Mouse (Mus musculus): ENCODE data around the gene Ptar1.

Ptar1 gene

DNA sequence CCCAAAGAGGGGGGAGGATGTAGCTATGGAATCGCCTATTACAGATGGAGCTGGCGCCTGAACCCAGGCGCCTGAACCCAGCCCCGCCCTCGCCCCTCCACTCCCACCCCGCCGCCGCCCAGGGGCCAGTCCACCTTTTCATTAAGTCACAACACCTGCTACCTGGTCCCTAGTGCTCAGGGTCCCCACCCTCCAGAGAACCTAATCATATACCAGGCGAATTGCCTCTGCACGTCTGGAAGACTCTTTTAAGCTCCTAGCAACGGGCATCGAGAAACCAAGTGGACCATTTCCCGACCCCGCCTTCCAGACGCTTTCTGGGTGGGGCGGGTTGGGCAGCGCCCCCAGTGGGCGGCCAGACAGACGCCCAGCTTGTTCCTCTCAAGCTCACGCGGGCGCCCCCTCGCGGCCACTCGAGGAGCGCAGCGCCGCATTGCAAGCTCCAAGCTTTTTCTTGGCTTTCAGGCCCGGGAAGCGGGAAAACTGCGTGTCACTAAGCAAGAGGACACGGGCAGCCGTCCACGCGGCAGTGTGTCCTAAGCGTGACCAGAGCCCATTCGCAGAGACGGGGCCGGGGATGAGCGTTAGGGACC, 70.8 kb downstream of the Ptar1 start:
- DNase-seq (ENCODE audit: low spot score in 2 of 2): peak; percentile 83 to 93

- no peak for DNase-seq (ENCODE audit: low spot score in 2 of 2)
These were observed 71.5 kb downstream of the Ptar1 start, which contains the start of gene Apba1 for GRCm38 (mm10) chr19:23758554-23759321. Apba1 (plus strand) TSS chr19:23758887.

DNA sequence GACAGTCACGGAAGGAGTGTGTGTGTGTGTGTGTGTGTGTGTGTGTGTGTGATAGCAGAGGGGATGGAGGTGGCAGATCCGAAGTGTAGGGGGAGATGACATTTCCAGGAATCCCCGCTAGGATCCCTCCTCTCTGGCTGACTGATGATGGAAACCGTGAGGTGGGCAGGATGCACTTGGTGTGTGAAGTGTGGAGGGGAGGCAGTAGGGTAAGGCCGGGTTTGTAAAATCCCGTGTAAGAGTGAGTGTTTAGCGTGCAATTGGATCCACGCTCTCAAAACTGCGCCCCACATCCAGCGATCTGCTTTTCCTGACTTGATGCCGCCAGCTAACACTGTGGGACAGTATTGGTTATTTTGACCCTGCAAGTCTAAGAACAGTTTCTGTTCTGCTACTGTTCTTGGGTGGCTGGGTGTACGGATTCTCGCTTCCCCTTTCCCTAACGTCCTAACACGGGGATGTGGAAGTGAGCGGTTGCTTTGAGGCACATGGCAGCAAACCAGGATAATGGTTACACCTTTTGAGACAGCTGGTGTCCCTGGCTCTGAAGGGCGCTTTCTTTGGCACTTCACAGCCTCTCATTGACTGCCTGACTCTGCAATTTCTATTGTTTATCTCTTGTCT, 72.2 kb downstream of the Ptar1 start:
- DNase-seq (ENCODE audit: low spot score in 2 of 2): peak; percentile 28 to 49

GRCm38 (mm10) chr19:23763371-23763770, 76.1 kb downstream of the Ptar1 start:
- DNase-seq (ENCODE audit: low spot score in 2 of 2): no peak

DNA sequence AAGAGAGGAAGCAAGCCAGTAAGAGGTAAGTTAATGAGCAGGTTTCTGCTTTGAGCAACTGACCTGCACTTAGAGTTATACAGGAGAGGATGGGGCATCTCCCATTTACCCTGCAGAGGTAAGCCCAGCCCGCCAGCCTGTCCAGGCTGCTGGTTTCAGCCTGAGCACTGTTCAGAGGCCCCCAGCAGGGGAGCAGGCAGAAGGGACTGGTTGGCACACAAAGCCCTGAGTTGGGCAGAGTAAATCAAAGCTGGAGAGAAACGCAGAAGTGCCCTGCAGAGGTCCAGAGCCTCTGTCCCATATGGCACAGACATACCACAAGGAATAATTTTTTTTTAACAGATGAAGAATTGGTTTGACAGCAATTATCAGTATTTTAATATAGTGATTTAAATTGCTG, 76.8 kb downstream of the Ptar1 start:
- no peak for DNase-seq (ENCODE audit: low spot score in 2 of 2)

DNA sequence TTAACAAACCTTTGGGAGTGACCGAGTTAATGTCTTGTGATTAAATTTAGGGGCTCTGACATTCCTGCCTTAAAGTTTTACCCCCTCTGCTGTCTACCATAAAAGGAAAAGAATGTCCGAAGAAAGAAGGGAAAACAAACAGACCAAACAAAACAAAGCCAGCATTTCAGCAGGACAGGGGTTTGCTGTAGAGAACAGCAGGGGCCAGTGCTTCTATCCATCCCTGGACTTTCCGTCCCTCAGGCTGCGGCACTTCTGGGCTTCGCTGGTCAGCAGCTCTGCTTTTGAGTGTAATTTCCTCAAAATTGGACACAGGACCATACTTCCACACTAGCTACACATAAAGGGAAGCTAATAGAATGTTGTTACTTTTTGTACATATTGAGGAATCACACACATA, 81.6 kb downstream of the Ptar1 start:
- DNase-seq (ENCODE audit: low spot score in 2 of 2): no peak

DNA sequence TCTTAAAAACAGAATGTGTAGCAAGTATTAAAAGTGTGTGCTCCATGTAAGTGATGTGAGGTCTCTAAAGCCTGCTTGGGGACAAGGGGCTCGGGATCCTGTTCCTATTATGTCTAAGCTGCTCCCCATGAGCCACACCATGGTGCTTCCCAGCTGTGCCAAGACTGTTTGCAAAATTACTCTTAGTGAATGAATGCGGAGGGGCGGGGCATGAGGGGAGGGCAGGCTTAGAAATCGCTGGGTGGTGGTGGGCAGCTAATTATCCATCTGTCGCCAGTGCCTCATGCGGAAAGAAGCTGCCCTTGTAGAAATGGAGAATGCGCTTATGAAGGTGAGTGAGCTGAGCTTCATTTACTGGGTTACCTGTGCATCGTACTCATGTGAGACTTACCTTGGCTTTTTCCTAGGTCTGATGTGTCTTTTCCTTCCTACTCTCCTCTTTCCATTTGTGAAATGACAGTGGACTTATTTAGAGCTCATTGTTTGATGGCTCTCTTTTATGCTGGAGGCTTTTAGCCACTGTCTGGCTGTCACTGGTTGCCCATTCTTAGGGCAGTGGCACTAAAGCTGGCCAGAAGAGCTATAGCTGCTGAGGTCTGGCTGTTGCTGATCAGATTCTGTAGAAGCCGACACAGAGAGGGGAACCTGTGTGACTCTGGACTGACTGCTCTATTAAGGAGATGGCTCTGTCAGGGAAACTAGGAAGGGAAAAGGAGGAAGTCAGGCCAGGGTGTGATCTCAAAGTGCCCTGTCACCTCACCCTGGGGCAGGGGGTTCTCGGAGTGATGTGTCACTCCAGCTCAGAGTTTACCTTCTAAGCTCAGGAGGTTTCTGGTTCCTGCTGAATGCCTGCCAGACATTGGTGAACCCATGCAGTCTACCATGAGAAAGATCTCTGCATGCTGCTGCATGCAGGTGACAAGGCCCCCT, 83.5 kb downstream of the Ptar1 start:
- no peak for DNase-seq (ENCODE audit: low spot score in 2 of 2)

DNA sequence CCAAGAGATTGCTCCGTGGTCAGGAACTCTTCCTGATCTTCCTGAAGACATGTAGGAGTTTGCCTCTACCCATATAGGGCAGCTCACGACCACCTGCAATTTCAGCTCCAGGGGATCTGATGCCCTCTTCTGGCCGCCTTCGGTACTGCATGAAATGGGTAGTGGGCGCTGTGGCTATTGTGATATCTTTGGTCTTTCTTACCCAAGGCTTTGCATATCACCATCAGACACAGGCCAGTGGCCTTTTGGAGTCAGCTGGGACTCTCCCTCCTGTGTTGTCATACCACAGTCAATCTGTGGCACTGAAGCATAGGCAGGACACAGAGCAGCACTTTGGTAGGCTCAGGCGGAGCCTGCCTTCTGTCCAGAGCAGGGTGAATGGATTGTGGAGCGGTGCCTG, 84.7 kb downstream of the Ptar1 start:
- no peak for DNase-seq (ENCODE audit: low spot score in 2 of 2)

DNA sequence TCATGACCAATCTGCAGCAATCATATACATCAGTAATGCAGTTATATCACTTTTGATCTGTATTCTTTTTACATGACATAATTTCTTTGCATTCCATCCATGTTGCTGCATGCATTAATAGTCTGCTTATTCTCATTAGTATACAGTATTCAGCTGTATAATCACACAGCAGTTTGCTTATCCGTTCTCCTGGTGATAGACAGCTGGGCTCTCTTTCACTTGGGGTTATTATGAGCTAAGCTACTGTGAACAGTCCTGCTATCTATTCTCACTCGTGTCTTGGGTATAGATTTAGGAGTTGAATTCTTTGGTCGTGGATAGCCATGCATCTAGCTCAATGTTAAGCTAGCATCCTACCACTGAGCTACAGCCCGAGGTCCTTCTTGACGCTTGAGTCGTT, 88.1 kb downstream of the Ptar1 start:
- no peak for DNase-seq (ENCODE audit: low spot score in 2 of 2)

- DNase-seq (ENCODE audit: low spot score in 2 of 2): no peak
These were observed 91.9 kb downstream of the Ptar1 start for GRCm38 (mm10) chr19:23779130-23779529.

- DNase-seq (ENCODE audit: low spot score in 2 of 2): no peak
These were observed 92.9 kb downstream of the Ptar1 start for GRCm38 (mm10) chr19:23780105-23780504.
